Mouse (Mus musculus) left cerebral cortex, adult 6 months (tissue): ENCODE results near the gene Zfp748. TPM values are rescaled to one million over a fixed set of nuclear protein-coding genes. Genes with fewer than 3 reads are reported as not detected.

Experiments
- long read RNA-seq, 2 experiments: library from polyadenylated mRNA; unstranded; transcript quantifications; one replicate each; pipeline ENCODE4 v2.0.0; 2019 to 2020
- polyA plus RNA-seq: library from polyadenylated mRNA; unstranded; fragments of <200 nt; fragmentation: Nextera tagmentation; gene quantifications from 2 replicates; pipeline ENCODE4 v1.2.3, GENCODE M21; 2021

Zfp748 gene
- 4.1 and 5.1 TPM in 2 replicates for polyA plus RNA-seq
- long read RNA-seq, experiment 1, full-length matches to known transcripts = 58 of 62 reads
- long read RNA-seq, experiment 1, partial matches to known transcripts = 0 of 62 reads
- long read RNA-seq, experiment 1, other reads (novel, unspliced or antisense) = 4 of 62 reads
- long read RNA-seq, experiment 2, full-length matches to known transcripts = 9 of 14 reads
- long read RNA-seq, experiment 2, partial matches to known transcripts = 0 of 14 reads
- long read RNA-seq, experiment 2, other reads (novel, unspliced or antisense) = 5 of 14 reads

GRCm38 (mm10) chr13:67553730-67554129, at the start of gene Zfp748:
Gene Zfp748 (minus strand): TSS chr13:67553830.

GRCm38 (mm10) chr13:67525753-67526410, 27.7 kb downstream of the Zfp748 start, which contains the start of the genes Gm26965 and Zfp87:
Gene Gm26965 (minus strand): TSS chr13:67526151.
Gene Zfp87 (minus strand): TSS chr13:67526177.

GRCm38 (mm10) chr13:67500084-67500719, 53.4 kb downstream of the Zfp748 start, which contains the start of gene Zfp58:
Gene Zfp58 (minus strand): TSS chr13:67500555.

Other genes with a start within 250 kb of the Zfp748 start
- gene Zfp457, start 247.3 kb downstream of the Zfp748 start, polyA plus RNA-seq = 0.25 and 0.26 TPM in 2 replicates
- gene Zfp595, start 221.3 kb downstream of the Zfp748 start, polyA plus RNA-seq = 0.69 and 0.79 TPM in 2 replicates
- 0.98 TPM in 1 of 2 replicates, not detected in the other for gene Gm28044, start 193.3 kb downstream of the Zfp748 start, polyA plus RNA-seq
- gene Zfp953, start 193.2 kb downstream of the Zfp748 start, polyA plus RNA-seq = 0.21 and 0.32 TPM in 2 replicates
- gene Gm28041, start 178.1 kb downstream of the Zfp748 start, polyA plus RNA-seq = 0.26 and 0.33 TPM in 2 replicates
- 0.28 and 0.38 TPM in 2 replicates for gene Zfp456, start 178.0 kb downstream of the Zfp748 start, polyA plus RNA-seq
- 1.3 and 1.5 TPM in 2 replicates for gene Zfp429, start 154.0 kb downstream of the Zfp748 start, polyA plus RNA-seq
- 1.0 and 2.8 TPM in 2 replicates for gene Zfp459, start 132.4 kb downstream of the Zfp748 start, polyA plus RNA-seq
- gene Zfp874a, start 102.2 kb downstream of the Zfp748 start, polyA plus RNA-seq = 7.6 and 7.8 TPM in 2 replicates
- 2.6 and 7.6 TPM in 2 replicates for gene Zfp874b, start 69.6 kb downstream of the Zfp748 start, polyA plus RNA-seq
- 3.9 and 4.2 TPM in 2 replicates for gene Zfp58, start 53.3 kb downstream of the Zfp748 start, polyA plus RNA-seq
- gene Gm26965, start 27.7 kb downstream of the Zfp748 start, polyA plus RNA-seq = not detected in 2 replicates
- 33.0 and 39.1 TPM in 2 replicates for gene Zfp87, start 27.7 kb downstream of the Zfp748 start, polyA plus RNA-seq
- 2.4 and 2.8 TPM in 2 replicates for gene Zfp729b, start 55.9 kb upstream of the Zfp748 start, polyA plus RNA-seq
- 1.6 and 1.7 TPM in 2 replicates for gene Gm49345, start 83.9 kb upstream of the Zfp748 start, polyA plus RNA-seq
- 1.3 and 1.9 TPM in 2 replicates for gene Zfp729a, start 84.0 kb upstream of the Zfp748 start, polyA plus RNA-seq
- gene Zfp738, start 133.2 kb upstream of the Zfp748 start, polyA plus RNA-seq = 7.4 and 8.1 TPM in 2 replicates
- gene Zfp65, start 175.3 kb upstream of the Zfp748 start, polyA plus RNA-seq = 2.4 and 3.8 TPM in 2 replicates
- gene Zfp85, start 201.4 kb upstream of the Zfp748 start, polyA plus RNA-seq = 3.6 and 4.3 TPM in 2 replicates
- gene Zfp493, start 225.9 kb upstream of the Zfp748 start, polyA plus RNA-seq = 1.6 and 4.5 TPM in 2 replicates